Mouse (Mus musculus): ENCODE data around the gene 1700056E22Rik. TPM values are rescaled to one million over a fixed set of nuclear protein-coding genes. Genes with fewer than 3 reads are reported as not detected.

The 1700056E22Rik gene
- total RNA-seq, 2 experiments from 2014 or later, result 6.2 to 6.3 TPM

- no peak for DNase-seq
These were observed 14.4 kb downstream of the 1700056E22Rik start for GRCm38 (mm10) chr1:184019722-184020107.

- no peak for DNase-seq
These were observed 14.9 kb downstream of the 1700056E22Rik start for GRCm38 (mm10) chr1:184019042-184019721.

- DNase-seq, result no peak
These were observed 16.5 kb downstream of the 1700056E22Rik start for GRCm38 (mm10) chr1:184017606-184018005.

DNA sequence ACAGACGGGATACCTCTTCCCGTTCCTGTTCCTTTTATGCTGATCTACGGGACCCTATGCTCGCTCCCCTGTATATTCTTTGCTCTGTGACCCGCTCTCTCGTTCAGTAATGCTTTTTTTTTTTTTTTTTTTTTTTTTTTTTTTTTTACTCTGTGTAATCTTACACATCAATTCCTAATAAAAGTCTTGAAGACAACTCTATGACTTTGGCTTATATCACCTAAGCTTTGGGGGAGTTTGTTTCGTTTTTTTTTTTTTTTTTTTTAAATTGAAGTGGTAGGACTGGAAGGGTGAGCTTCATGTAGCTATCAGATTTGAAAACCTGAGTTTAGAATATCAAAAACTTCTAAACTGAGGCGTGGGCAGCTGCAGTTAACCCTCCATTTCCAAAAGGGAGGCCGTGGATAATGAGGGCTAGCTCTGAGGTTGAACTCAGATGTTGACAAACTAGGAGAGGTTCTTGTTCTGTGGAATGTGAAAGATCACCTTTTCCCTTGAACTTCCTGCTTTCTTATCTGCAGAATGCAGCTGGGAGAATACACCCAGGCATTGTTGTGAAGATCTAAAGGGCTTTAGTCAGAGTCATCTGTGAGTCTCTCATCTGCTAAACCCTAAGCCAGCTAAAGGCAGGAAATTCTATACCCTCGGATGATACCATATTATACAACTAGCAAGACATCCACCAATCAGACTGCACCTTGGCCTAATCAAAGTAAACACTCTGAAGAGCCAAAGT is 17.9 kb downstream of the 1700056E22Rik start:
- no peak for DNase-seq

- no peak for DNase-seq
These were observed 20.0 kb downstream of the 1700056E22Rik start for GRCm38 (mm10) chr1:184014091-184014490.

- no peak for DNase-seq
These were observed 21.0 kb downstream of the 1700056E22Rik start, which contains the start of gene Dusp10 for GRCm38 (mm10) chr1:184013106-184013505. Gene Dusp10, plus strand, starts transcription at chr1:184013302.

DNA sequence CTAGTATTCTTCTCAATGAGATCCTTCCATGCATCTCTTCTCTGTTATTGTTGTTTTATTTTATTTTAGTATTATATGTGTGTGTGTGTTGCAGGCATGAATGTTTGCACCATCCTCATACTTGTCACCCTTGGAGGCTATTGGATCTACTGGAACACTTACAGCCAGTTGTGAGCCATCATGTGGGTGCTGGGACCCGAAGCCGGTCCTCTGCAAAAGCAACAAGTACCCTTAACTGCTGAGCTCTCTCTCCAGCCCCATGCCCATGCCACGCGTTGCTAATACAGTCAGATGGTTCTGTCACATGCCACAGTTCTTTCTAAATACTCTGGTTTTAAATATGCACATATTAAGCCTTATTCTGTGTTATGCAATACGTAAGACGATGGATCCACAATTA is 22.8 kb downstream of the 1700056E22Rik start:
- DNase-seq, result no peak

GRCm38 (mm10) chr1:184006086-184006485 is 28.0 kb downstream of the 1700056E22Rik start:
- no peak for DNase-seq

DNA sequence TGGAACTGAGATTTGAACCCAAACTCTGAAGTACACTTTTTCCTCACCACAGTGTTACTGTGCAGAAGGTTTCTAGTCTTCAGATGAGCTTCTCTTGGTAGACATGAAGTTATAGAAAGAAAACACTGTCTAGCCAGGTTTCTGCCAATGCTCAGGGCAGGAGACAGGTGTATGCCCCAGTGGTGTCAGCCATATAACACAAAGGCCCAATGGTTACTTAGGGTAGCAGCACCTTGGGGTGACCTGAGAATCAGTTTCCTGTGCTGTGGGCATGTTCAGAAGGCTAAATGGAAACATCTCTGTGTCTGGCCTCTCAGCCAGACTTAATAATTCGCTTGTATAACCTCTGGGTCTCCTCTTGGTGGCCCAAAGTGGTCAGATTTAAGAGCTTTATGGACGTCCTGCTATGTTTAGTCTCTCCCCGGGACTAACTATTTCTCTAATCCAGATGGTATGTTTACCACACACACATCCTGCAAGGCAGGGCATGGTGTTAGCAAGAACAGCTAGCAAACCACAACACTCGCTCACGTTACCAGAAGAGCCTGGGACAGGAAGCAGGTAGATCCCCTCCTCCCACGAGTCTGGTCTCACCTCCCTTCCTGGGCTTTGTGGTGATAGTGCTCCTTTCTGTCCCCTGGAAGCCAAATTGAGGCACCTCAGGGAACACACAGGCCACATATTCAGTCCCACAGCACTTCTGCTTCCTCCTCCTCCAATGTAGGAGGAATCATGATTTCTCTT is 28.6 kb downstream of the 1700056E22Rik start:
- DNase-seq, result no peak

DNA sequence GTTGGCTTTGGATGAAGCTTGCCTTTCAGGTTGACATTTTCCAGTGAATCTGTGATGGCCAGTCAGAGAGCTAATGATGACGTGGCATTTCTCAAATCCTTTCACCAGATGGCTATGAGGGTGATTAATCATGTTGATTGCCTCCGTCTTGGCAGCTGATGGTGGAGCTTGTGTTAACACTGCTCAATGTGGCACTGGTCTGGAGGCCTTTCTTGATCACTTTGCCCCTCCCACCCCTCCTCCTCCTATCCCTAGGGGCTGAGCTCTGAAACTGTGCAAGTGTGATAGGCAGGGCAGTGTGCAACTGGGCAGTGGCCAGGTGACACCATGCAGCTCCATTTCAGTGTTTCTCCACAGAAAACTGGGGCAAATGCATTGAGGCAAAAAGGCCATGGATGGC is 29.8 kb downstream of the 1700056E22Rik start:
- DNase-seq, result peak; percentile 67

GRCm38 (mm10) chr1:184002470-184002869 is 31.6 kb downstream of the 1700056E22Rik start:
- DNase-seq, result no peak

DNA sequence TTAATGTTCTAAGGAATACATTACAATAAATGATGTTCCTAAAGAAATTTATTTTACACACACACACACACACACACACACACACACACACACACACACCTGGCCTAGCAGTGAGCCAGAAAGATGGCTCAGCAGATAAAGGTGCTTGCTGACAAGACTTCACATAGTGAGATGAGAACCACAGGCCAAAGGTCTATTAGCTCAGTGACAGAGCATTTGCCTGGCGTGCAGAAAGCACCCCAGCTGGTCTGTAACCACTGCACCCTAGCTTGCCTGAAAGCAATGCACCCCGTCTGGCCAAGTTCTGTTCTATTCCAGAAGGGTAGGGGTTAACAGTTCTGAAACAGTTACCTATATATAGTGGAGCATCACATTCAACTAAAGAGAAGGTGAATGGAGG is 36.9 kb downstream of the 1700056E22Rik start:
- no peak for DNase-seq

DNA sequence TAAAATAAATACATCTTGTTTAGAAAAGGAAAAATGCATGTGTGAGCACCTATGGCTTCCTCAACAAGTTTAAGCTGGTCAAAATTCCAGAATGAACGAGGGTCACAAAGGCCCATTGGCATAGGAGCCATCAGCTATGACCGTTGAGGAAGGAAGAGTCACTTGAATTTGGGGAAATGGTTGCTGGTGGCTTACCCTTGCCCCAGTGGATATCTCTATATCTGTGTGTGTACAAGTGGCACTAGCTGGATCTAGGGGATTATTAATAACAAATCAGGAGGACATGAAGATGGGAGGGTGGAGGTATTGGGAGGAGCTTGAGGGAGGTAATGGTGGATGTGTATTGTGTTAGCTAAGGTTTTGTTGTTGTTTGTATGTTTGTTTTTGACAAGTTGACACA is 42.2 kb downstream of the 1700056E22Rik start:
- no peak for DNase-seq

DNA sequence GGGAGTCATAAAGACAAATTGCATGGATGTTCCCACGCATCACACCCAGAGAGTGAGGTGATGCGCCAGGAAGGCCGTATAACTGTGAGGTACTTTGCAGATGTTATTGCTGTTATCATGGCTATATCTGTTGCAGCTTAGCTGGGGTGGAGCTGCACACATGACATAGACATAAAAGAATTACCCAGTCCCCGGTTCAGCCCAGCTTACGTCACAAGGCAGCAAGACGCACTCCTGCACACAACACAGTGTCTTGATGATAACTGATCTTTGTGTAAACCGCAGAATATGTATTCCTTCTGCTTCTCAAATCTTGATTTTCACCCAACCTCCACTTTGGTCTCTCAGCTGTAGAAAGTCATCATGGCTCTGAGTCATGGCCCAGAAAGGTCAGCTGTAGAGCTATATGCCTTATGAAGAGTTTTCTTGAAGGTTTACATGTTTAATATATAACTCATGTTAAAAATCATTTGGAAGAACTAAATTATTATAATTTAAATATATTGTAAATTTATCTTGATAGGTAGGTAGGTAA is 46.3 kb downstream of the 1700056E22Rik start:
- no peak for DNase-seq

Other genes with a start within 250 kb of the 1700056E22Rik start
- 10 to 100 TPM; 17.4 to 30.9 TPM for gene Dusp10, start 21.0 kb downstream of the 1700056E22Rik start, total RNA-seq (2021)

All from adrenal gland, postnatal 10 days (tissue).